Mouse (Mus musculus): ENCODE results near the gene Zfp648.

Zfp648 gene

DNA sequence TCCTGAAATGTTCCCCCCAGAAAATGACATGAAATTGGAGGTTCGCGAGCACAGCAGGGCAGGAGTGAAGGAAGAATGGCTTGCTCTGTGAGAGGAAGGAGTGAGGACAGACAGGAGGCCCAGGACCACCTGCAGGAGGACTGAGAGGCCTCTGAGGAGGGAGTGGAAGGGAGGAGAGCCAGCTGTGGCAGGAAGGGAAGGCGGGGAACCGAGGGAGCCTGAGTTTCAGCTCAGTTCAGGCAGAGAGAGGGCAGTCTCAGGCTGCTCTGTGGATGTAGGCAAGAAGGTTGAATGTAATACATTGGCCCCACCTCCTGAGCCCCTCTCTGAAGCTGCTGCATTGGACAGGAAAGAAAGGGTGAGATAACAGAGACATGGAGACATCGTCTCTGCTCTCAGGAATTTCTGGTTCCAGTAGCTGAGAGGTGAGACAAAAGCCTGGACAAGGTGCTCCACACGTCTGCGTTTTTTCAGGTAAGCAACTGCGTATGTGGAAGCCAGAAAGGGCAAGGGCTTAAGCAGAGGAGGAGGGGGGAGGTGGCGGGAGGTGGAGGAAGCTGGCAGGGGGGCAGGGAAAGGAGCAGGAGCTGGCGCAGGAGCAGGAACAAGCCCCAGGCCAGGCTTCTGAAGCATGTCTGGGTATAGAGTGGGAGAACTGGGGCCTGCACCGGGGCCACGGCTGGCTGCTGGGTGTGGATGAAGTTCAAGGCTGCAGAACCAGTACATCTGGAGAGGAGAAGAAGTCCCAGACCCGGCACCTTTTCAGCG is at the start of gene Zfp648:
TSS of gene Zfp648 (plus strand) at position 233 of the 768 bp plus-strand sequence.
- no peak for DNase-seq (ENCODE audit: low read depth)

DNA sequence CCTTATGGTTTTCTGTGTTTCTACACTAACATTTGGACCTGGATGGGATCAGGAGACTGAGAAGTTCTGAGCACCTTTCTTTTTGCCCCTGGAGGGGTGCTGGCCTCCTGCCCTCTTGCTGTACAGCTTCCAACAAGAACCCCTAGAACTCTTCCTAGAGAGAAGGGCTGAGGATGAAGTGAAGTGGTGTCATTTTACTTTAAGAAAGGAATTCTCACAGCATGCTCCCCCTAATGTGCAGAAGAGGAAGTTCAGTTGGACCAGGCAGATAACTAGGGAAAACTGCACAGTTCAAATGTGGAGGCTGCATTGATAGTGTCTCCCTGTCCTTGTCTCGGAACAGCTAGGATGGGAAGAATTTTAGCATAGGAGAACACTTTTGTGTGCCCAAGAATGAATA is 48.4 kb upstream of the Zfp648 start:
- DNase-seq (ENCODE audit: low read depth), result no peak

DNA sequence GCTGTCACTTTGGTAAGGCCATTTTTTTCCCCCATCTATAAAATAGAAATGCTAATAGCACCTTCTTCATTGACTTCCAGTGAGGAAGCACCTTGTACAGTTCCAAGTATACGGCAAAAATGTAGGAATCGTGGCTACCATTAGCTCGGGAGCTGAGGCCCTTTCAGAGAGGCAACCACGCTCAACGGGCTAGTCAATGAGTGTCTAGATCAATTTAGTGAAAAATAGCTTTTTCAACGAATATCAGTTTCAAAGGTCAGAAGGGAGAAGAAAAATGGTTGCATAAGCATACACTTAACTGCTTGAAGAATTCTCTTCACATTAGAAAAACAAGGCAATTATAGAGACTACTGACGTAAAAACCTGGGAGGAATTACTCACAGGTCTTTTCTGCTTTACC is 47.2 kb upstream of the Zfp648 start:
- no peak for DNase-seq (ENCODE audit: low read depth)

DNA sequence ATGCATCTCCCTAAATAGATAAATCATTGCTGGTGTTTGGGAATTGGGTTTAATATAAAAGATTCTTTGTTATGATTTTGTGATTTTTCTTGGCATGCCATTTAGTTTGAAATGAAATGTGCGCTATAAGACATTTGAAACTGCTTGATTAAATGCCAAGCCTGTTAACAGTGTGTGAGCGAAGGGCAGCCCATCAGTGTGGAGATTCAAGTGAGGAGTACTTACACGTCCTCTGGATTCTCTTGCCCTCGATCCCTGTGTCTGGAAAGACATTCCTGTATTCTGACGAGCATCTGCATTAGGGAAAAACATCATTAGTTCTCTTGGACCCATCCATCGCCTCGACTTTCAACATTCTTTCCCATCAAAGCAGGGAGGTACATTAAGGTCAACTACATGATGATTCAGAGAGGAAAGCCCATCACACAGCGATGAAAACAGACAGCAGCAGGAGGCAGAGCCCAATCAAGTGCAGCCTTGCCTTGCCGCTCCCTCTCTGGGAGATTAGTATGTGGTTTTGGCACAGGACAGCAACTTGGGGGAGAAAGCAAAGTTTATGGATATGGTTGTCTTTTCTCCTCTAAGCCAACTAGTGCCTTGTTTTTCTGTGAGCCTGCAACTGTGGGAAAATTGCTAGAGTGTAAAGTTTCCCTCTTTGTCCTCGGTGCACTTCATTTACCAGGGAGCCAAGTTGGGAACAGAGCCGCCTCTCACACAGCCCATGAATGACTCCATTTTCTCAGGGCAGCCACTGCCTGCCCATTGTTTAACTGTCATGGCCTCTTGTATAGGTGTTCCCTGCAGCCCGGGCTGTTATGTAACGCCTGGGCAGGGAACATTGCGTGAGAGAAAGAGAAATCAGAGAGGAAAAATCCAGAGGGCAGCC is 44.6 kb upstream of the Zfp648 start:
- DNase-seq (ENCODE audit: low read depth), result no peak

DNA sequence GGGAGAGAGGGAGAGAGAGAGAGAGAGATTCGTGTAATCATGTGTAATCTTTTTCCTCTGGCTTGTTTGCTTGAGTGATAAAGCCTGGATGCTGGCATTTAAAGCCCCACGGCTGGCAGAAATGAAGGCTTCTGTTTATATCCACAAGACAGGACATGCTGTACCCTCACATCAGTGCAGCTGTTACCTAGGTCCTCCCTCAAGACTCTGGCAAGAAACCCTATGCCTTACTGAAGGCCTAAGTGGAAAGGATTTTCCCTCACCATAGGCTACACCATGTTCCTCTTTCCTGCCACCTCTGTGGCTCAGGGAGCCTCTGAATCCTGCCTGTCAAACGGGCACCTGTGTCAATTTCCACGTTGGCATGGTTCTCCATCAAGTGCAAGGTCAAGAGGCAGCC is 43.9 kb upstream of the Zfp648 start:
- no peak for DNase-seq (ENCODE audit: low read depth)

DNA sequence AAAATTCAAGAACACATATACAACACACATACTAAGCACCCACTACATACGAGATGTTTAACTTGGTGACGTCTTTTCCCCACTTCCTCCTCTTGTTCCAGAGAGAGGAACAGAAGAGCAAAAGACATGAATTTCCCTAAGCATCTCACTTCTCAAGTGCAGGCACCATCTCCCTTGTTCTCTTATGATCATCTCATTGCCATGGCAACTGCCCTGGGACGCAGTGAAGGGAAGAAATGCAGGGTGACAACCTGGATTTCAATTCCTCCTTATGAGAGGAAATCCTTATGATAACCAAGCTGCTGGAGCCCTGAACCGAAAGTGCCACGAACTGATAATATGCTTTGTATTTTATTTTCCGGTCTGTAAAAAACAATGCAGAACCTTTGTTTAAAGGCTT is 33.3 kb upstream of the Zfp648 start:
- no peak for DNase-seq (ENCODE audit: low read depth)

DNA sequence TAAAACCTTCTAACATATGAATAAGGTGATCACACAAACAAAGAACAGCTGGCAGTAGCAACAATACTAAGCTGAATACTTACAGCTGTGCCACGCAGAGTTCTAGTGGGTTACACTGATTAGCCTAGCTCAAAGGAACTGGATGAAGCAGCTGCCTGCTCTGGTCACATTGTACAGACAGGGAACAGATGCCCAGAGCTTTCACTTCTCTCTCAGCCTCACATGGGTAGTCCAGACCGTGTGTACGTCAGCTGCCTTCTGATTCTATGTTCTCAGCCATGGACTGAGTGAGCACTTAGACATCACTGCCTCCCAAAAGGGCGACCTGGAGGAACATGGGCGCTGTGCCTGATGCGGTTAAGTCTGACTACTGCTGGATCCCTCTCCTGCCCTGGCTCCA is 25.7 kb upstream of the Zfp648 start:
- DNase-seq (ENCODE audit: low read depth), result no peak

DNA sequence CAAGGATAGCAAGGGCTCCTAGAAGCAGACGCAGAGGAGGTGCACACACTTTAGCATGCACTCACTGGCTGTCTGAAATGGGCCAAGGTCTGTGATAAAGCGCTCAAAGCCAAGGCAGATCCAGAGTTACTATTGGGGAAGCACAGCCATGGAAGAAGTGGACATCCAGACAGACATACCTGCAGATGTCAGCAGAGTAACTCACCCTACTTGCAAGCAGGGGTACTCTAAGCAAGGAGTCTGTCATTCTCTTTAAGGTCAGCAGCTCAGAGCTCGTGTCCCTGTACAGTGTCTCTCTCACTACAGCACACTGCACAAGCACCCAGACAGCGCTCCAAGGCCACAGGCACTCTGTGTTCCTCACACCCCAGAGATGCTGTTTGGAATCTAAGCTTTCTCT is 23.2 kb upstream of the Zfp648 start:
- DNase-seq (ENCODE audit: low read depth), result no peak

DNA sequence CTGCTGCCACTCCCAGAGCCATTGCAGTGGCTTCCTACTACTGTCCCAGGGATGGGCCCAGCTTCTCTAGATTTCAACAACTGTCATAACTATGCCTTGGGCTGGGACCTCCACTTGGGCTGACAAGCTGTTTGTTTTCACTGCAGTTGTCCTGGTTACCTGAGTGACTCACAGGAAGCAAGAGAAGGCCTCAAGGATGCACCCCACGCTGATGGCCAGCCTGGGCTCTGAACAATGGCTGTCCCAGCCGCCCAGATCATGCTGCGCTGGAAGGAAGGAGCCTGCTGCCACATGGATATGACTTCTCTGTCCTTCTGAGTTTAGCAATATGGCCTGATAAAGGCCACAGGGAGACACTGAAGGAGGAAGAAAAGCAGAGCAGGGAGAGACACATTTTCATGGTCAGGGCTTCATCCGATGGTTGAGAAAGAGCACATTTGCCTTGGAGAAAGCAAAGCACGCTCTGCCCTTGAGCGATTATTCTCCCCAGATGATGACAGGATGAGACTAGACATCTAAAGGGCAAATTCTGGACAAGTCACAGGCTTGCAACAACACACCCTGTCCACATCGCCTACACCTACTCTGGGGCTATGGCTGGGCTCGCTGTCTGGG is 22.3 kb upstream of the Zfp648 start:
- no peak for DNase-seq (ENCODE audit: low read depth)

DNA sequence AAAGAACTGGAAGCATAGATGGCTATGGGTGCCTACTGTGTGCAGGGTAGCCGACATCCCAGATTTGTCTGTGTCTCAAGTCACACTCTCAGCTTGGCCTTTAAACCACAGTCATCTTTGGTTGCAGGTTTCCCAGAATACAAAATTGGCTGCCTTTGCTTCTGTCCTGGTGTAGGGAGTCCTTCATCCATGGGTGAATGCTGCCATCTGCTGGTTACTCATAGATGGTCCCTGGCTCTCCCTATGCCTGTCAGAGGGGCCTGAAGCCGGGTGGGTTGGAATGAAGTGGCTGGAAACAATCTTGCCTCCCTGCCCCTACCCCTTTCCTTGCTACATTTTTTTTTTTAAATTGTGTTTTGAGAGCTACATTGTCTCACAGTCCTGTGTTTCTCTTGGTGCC is 20.0 kb upstream of the Zfp648 start:
- peak; percentile 14 for DNase-seq (ENCODE audit: low read depth)

DNA sequence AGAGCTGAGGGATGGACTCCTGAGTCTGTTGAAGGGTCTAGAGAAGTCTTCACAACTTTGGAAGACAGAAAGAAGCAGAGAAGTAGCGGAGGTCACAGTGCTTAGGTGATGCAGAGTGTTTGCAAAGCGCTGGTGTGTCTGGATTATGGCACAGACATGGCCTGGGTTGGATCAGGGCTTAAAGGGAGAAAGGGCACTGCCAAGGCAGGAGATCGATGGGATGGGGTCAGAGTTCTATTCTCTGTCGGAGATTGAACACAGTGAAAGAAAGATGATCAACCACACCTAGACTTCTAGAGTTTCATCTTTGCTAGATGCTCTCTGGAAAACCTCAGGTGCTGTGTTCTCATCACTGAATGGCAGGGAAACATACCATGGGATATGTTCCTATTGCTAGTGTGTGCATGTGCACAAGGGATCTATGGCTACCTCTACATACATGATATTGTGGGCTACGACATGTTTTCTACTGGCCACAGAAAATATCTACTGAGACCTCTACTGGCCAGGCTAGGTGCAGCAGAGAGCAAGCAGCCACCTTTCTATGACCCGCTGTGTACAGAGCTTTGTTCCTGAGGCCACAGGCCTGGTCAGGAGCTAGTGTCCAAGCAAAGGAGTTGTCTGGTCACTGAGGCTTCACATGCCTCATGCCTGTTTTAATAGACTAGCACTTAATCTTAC is 18.5 kb upstream of the Zfp648 start:
- DNase-seq (ENCODE audit: low read depth), result no peak

DNA sequence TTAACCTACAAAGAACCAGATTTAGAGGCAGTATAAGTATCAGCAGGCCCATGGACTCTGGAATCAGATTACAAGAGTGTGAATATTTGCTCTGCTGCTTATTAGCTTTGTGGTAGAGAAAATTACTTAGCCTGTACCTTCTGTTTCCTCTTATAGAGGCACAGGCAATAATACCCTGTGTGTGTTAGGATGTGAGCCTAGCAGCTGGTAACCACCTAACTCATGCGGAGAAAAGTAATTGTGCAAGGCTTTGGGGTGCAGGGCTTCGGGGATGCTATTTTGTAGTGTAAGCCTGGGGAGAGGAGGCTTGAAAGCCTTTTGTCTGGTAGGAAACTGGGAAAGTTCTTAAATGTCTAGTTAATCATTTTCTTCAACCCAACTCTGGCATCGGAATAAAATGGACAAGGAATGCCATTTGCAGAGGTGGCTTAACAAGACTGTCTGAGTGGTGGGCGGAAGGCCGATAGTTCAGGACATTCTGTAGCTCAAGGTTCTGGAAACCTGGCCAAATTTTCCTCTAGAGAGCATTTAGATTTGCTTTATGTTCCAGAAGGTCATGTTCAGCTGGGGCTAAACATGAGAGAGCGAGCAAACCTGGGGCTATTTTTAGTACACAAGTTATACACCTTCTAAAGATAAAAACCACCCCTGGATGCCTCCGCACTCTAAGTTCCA is 17.8 kb upstream of the Zfp648 start:
- no peak for DNase-seq (ENCODE audit: low read depth)

DNA sequence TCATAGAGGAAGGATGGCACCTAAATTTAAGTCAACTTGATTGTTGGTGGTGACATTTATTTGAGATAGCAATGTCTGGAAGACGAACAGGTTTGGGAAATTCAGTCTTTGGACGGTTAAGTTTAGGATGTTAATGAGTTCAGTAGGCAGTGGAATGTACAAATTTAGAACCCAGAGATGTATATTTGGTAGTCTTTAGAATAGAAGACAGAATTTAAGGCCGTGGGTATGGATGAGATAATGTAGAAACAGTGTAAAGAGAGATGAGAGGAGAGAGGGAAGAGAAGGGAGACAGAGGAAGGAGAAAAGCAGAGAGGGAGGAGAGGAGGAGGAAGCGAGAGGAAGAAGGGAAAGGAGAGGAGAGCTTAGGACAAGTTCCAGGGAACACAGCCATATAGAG is 12.8 kb upstream of the Zfp648 start:
- no peak for DNase-seq (ENCODE audit: low read depth)

DNA sequence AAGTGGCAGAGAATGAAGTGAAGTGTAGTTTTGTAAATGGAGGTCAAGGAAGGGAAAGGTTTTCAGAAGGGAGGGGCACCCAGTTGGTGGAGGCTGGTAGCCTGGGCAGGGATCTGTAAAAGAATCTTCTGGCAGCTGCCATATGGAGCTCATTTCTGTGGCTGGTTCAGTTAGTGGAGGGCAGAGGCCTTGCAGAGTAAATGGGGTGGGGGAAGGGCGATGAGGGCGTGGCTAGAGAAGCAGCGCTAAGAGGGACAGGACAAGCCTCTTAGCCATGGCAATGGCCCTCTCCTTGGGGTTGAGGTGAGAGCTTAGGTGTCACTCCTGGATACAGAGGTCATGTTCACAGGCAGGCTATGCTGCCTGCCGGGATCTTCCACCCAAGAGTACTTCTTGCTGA is 12.4 kb upstream of the Zfp648 start:
- DNase-seq (ENCODE audit: low read depth), result no peak

DNA sequence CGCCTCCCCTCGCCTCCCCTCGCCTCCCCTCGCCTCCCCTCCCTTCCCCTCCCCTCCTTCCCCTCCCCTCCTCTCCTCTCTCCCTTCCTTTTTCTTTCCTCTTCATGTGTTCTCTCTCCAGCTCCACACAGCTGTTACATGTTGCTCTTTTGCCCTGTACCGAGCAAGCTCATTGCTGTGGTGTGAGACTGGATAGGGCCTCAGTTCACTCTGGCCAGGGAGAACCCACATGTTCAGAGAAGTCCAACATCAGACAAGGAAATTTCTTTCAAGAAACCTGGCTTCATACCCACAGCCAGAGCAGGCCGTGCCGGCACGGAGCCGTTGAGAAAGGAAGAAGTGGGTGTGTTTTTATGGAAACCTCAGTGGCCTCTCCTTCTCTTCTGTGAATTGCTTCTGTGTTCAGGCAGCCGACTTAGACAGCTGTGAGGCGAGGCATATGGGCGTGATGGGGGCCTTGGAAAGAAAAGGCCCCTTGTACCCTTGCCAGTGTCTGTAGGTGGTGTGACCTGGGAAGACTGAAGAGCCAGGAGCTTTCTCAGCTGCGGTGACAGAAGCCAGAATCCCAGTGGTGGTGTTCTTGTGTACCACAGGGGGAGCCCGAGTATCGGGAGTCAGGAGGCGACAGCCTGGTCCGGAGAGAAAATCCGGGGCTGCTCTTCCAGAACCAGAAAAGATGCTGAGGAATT is 11.0 kb upstream of the Zfp648 start:
- DNase-seq (ENCODE audit: low read depth), result no peak

DNA sequence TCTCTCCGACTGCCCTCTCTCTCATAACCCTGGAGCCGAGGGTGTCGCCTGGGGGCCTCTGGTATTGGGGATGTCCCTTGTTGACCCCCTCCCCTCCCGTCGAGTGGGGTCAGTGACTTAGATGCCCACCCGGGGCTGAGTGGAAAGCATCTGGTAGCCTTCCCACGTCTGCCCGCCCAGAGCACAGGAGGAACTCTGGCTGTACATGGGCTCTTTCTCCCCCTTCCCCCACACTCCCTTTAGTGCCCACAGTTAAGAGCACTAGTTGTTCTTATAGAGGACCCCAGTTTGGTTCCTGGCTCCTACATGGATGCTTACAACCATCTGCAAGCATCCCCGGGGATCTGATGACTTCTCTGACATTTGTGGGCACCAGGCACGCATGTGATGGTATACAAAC is 2.1 kb upstream of the Zfp648 start:
- DNase-seq (ENCODE audit: low read depth), result no peak

DNA sequence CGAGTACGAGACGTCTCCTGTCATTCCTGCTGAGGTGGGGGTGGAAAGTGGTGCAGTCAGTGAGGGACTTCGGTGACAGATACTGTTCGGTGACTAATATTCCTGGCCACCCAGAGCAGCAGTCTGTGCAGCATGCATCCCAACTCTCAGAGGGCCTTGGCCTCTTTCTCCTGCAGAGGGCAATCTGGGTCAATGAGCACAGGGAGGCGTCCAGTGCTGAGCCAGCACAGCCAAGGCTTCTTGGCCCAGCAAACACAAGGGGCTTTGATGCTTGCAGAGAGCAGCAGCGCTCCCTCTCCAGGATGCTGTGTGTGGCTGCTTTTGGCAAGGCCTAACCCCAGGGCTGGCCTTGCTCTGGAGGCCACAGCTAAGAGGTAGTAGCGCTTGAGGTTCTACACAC is 1.6 kb downstream of the Zfp648 start:
- no peak for DNase-seq (ENCODE audit: low read depth)

DNA sequence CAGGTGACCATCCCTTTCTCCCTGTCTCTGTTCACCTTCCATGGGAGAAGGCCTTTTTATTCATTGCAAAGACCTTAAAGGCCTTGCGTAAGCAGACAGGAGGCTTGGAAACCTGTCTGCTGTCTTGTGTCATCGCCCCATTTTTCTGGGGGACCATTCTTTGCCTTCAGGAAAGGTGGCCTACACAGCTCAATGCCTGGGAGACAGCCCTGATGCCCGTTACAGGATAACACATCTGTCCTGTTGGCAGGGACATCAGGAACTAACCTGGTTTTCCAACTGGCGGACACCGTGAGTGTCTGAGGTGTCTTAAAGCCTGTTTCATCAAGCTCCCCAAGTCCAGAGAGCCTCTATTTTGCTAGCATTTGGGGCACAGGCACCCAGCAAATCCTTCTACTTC is 2.4 kb downstream of the Zfp648 start:
- no peak for DNase-seq (ENCODE audit: low read depth)

DNA sequence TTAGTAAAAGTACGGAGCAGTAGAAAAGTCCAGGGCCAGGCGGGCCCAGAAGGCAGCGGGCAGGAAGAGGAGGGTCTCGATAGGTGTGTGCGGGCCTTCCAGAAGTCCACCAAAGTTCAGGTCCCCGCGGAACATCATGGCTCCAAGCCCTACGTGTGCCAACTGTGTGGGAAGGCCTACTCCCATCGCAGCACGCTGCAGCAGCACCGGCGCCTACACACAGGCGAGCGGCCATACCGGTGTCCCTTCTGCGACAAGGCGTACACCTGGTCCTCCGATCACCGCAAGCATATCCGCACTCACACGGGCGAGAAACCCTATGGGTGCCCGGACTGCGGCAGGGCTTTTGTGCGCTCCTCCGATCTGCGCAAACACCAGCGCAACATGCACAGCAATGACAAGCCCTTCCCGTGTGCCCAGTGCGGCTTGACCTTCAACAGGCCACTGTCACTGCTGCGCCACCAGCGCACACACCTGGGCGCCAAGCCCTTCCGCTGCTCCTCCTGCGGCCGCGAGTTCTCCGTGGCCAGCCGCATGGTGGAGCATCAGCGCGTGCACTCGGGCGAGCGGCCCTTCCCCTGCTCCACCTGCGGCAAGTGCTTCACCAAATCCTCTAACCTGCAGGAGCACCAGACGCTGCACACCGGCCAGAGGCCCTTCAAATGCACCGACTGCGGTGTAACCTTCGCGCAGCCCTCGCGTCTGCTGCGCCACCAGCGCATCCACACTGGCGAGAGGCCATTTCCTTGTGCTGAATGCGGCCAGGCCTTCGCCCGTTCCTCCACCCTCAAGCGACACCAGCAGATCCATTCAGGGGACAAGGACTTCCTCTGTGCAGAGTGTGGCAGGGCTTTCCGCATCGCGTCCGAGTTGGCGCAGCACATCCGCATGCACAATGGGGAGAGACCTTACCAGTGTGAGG is 3.9 kb downstream of the Zfp648 start:
- no peak for DNase-seq (ENCODE audit: low read depth)

DNA sequence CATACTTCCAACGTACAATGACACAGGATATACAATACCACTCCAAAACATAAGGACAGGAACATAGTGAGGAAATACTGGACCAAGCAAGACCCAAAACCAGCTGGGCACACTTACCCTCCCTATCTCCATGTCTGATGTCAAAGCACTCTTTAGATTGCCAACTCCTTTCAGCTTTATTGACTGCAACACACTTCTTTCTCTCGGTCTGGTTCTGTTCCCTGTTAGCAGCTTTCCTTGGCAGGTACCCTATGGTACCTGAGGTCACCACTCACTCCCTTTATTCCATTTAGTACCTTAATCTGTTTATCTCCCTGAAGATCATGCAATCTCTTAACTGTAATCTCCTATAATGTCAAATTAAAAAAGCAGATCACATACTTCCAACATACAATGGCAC is 19.0 kb downstream of the Zfp648 start:
- DNase-seq (ENCODE audit: low read depth), result no peak

All from c-Kit-positive CD71-positive TER-119-negative erythroid progenitor cells, embryonic 14.5 days (primary cell).